Mouse (Mus musculus) small intestine, adult 2 months (tissue): Measurements from ENCODE around the gene Ptprf. TPM values are rescaled to one million over a fixed set of nuclear protein-coding genes. Genes with fewer than 3 reads are reported as not detected.

Experiments used
- H3K27ac ChIP-seq: fragments of 200-500 bp; 2 replicates; pipeline ENCODE4 v1.5.1; 2012; ENCODE audit warnings: low read depth, low read length, control low read depth, inconsistent platforms; ENCODE audit not compliant: insufficient read depth
- H3K27me3 ChIP-seq: fragments of 200-500 bp; 2 replicates; pipeline ENCODE4 v1.6.1; 2012; ENCODE audit warnings: mild to moderate bottlenecking, moderate library complexity, low read length, inconsistent platforms; ENCODE audit not compliant: control insufficient read depth, insufficient read depth
- H3K36me3 ChIP-seq: fragments of 200-500 bp; 2 replicates; pipeline ENCODE4 v1.6.1; 2012; ENCODE audit warnings: mild to moderate bottlenecking, low read length, control low read depth, inconsistent platforms; ENCODE audit not compliant: control insufficient read depth, insufficient read depth
- H3K4me1 ChIP-seq: fragments of 200-500 bp; 2 replicates; pipeline ENCODE4 v1.6.1; 2012; ENCODE audit warnings: low read length, inconsistent platforms, mixed read lengths; ENCODE audit not compliant: control insufficient read depth, insufficient read depth, insufficient read length
- H3K4me3 ChIP-seq: fragments of 200-500 bp; 2 replicates; pipeline ENCODE4 v1.5.1; 2012; ENCODE audit warnings: low read depth, mild to moderate bottlenecking, control low read depth, inconsistent platforms, low read length, moderate library complexity
- CTCF ChIP-seq: fragments of 200-500 bp; IDR thresholded peaks from 2 replicates; pipeline ENCODE4 v1.5.1; 2012; ENCODE audit warnings: low read depth, mild to moderate bottlenecking, control low read depth, inconsistent platforms, low read length, moderate library complexity, mixed read lengths; ENCODE audit not compliant: insufficient replicate concordance, insufficient read length; ENCODE audit errors: extremely low read depth
- POLR2A ChIP-seq: fragments of 200-500 bp; IDR thresholded peaks from 2 replicates; pipeline ENCODE4 v1.6.1; 2012; ENCODE audit warnings: low read depth, mild to moderate bottlenecking, control low read depth, inconsistent platforms, low read length, moderate library complexity
- WGBS: fragments of 180-500 bp; shearing (Covaris S2); methylation state at CpG from one replicate; pipeline ENCODE4 v1.1.7; 2018; 5-methylcytosine and 5-hydroxymethylcytosine counted together
- polyA plus RNA-seq: library from polyadenylated mRNA; depleted of rRNA; stranded (reverse); fragments of >200 nt; gene quantifications from 2 replicates; pipeline ENCODE4 v1.2.3, GENCODE M21; 2012

The Ptprf gene
- polyA plus RNA-seq, 1 experiment = 257 TPM

DNA sequence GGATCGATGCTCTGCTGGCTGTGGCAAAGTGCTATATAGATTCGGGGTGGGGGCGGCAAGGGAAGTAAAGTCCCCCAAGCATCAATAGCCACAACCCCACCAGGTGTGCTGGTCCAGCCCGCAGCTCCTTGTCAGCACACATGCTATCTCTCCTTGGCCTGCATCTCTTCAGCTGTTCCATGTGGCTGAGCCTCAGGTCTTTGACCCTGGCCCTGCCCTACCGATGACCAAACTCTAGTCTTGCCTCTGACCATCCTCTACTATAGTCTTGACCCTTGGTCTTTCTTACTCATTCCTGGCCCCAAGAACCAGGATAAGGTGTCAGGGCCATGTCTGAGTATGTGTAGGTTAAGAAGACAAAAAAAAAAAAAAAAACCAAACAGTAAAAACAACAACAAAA, 33.2 kb downstream of the Ptprf start:
- Histone ChIP-seq H3K27me3 (no peaks in the 10 kb centered on the region), H3K36me3 (peaks cover 25% of the 10 kb centered on the region), H3K27ac (no peak overlapping the region), H3K4me3 (no peak overlapping the region), H3K4me1 (peaks cover 65% of the 10 kb centered on the region)
- 65% methylated on average over 5 of the region's 5 CpGs for whole genome bisulfite sequencing
- TF ChIP-seq POLR2A = no peak
- no peak for TF ChIP-seq CTCF

DNA sequence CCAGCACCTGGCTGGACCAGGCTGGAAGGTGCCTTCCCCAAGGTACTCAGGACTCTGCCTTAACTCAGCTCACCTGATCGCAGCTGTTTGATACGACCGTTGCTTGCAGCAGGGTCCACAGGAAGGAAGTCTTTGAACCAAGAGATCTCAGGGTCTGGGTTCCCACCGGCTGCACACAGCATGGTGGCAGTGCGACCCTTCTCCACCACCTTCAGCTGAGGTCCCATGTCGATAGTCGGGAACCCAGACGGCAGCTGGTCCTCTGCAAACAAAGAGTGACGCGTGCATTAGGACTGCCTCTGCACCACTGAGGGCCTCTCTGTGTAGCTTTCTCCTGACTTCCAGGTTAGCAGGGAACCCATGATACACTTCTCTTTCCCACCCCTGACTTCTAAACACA, 33.8 kb downstream of the Ptprf start:
- no peaks in the 10 kb centered on the region for H3K27me3 ChIP-seq
- H3K4me3 ChIP-seq = no peak overlapping the region
- peaks cover 65% of the 10 kb centered on the region for H3K4me1 ChIP-seq
- no peak overlapping the region for H3K27ac ChIP-seq
- TF ChIP-seq POLR2A (no peak), CTCF (no peak)
- H3K36me3 ChIP-seq = peaks cover 25% of the 10 kb centered on the region
- WGBS = 65% methylated on average over 10 of the region's 10 CpGs

- TF ChIP-seq POLR2A (no peak), CTCF (no peak)
- 86% methylated on average over 12 of the region's 12 CpGs for whole genome bisulfite sequencing
- H3K27me3 ChIP-seq = no peaks in the 10 kb centered on the region
- H3K36me3 ChIP-seq = peaks cover 33% of the 10 kb centered on the region
- H3K4me3 ChIP-seq = no peak overlapping the region
- peaks cover 62% of the 10 kb centered on the region for H3K4me1 ChIP-seq
- peak overlapping the region; percentile 96 for H3K27ac ChIP-seq
Measured at GRCm38 (mm10) chr4:118256217-118256616, 35.0 kb downstream of the Ptprf start.

- Histone ChIP-seq H3K27me3 (no peaks in the 10 kb centered on the region), H3K4me3 (no peak overlapping the region), H3K4me1 (peaks cover 64% of the 10 kb centered on the region), H3K36me3 (peaks cover 39% of the 10 kb centered on the region), H3K27ac (peak overlapping the region; percentile 96)
- WGBS = 40% methylated on average over 5 of the region's 5 CpGs
- TF ChIP-seq CTCF = no peak
Measured at GRCm38 (mm10) chr4:118254953-118255352, 36.3 kb downstream of the Ptprf start.

DNA sequence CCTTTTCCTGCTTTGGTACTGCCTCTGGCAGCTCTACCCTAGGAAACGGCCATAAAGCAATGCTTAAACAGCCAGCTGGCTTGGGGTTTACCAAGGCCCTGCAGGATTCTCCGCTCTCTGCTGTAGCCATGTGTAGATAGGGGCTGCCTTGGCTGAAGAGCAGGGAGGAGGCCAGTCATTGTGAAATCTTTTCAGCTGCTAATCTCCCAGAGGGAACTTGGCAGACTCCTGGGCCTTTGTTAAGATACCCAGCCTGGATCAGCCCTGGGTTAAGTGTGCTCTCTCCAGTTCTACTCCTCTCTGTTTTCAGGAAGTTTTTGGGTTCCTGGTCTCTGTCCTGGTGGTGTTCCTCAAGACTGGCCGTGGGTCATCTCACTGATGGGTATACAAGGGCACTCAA, 43.9 kb downstream of the Ptprf start:
- peaks cover 50% of the 10 kb centered on the region for H3K36me3 ChIP-seq
- TF ChIP-seq POLR2A = no peak
- TF ChIP-seq CTCF = no peak
- H3K27me3 ChIP-seq = no peaks in the 10 kb centered on the region
- H3K4me1 ChIP-seq = peaks cover 21% of the 10 kb centered on the region
- H3K27ac ChIP-seq = no peak overlapping the region
- 72% methylated on average over 3 of the region's 3 CpGs for WGBS
- H3K4me3 ChIP-seq = no peak overlapping the region

GRCm38 (mm10) chr4:118245847-118246246, 45.4 kb downstream of the Ptprf start:
- Histone ChIP-seq H3K27me3 (no peaks in the 10 kb centered on the region), H3K4me1 (peaks cover 17% of the 10 kb centered on the region), H3K27ac (no peak overlapping the region), H3K4me3 (no peak overlapping the region), H3K36me3 (peaks cover 41% of the 10 kb centered on the region)
- 83% methylated on average over 14 of the region's 14 CpGs for WGBS
- TF ChIP-seq CTCF (no peak), POLR2A (no peak)

DNA sequence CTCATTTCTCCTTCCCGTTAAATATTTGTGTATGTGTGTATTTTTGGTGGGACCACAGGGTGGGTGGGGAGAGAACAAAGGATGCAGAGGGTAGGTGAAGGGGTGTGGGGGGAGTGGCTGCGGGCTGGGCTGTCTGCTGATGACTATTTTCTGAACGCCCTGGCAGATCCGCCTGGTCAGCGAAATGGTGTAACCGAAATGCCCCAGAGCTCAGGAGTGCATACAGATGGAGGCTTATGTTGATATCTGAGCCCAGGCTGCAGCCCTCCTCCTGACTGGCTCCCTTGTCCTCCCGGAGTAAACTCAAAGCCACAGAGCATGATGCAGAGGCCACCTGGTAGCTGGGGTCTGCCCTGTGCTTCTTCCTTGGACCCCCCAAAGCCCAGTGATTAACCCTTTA, 47.4 kb downstream of the Ptprf start:
- peaks cover 8% of the 10 kb centered on the region for H3K4me1 ChIP-seq
- H3K36me3 ChIP-seq = peaks cover 33% of the 10 kb centered on the region
- no peak overlapping the region for H3K4me3 ChIP-seq
- TF ChIP-seq CTCF (no peak), POLR2A (no peak)
- no peak overlapping the region for H3K27ac ChIP-seq
- 81% methylated on average over 7 of the region's 7 CpGs for WGBS
- H3K27me3 ChIP-seq = no peaks in the 10 kb centered on the region

GRCm38 (mm10) chr4:118243298-118243697, 47.9 kb downstream of the Ptprf start:
- Histone ChIP-seq H3K36me3 (peaks cover 29% of the 10 kb centered on the region), H3K27ac (no peak overlapping the region), H3K4me3 (no peak overlapping the region), H3K27me3 (no peaks in the 10 kb centered on the region), H3K4me1 (peaks cover 12% of the 10 kb centered on the region)
- TF ChIP-seq CTCF (no peak), POLR2A (no peak)
- 87% methylated on average over 11 of the region's 11 CpGs for WGBS
